Mouse (Mus musculus): ENCODE measurements around the gene Rps6ka2. TPM values are rescaled to one million over a fixed set of nuclear protein-coding genes. Genes with fewer than 3 reads are reported as not detected.

The Rps6ka2 gene
- polyA plus RNA-seq, 1 experiment from 2014 or later, result 40.7 TPM

GRCm38 (mm10) chr17:7147920-7148321 lies 22.0 kb upstream of the Rps6ka2 start:
- WGBS, result 43% methylated on average over 12 of the region's 12 CpGs
- Histone ChIP-seq H3K27me3 (replicated peaks) (no peaks in the 10 kb centered on the region), H3K4me3 (no peak overlapping the region), H3K4me2 (replicated peaks) (no peak overlapping the region), H3K27ac (no peak overlapping the region), H3K9me3 (no peaks in the 10 kb centered on the region), H3K36me3 (no peaks in the 10 kb centered on the region), H3K9ac (no peak overlapping the region), H3K4me1 (no peaks in the 10 kb centered on the region)
- ATAC-seq (ENCODE audit: low FRiP score, low read depth), result no peak

DNA sequence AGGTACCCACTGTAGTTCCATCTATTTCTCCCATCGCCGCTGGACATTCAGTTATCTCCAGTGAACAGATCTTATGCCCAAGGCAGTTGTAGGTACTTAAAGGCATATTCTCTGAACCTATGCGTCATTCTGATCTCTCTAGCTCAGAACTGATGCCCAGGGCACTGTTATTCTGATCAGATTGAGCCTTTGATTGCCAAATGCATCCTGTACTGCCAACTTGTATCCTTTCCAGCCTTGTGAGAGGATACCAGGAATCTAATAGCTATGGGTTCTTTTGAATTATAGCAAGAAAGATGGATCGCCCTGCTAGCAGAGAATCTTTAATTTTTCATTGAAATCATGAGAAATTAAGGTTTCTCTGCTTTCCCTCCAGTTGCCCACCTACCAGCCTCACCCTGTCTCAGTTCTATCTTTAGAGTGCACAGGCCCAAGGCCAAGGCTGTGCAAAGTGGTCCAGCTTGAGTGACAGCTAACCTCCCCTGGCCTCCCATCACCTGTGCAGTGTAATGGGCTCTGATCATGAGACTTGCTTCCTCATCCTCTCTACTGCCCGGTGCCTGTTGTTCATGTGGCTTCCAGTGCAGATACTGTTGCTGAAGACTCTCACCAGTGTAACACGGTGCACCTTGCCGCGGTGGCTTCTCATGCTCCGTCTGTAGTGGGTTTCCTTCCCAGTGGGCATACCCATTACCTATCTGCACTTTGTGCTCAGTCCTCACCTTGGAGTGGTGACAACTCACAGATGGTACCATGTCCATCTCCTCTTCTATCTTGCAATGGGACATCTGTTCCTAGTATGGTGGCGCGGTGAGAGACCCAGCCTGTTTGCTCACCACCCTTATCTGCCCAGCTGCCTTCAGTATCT lies 20.4 kb upstream of the Rps6ka2 start:
- Histone ChIP-seq H3K27ac (no peak overlapping the region), H3K9me3 (no peaks in the 10 kb centered on the region), H3K4me1 (no peaks in the 10 kb centered on the region), H3K4me2 (replicated peaks) (no peak overlapping the region), H3K9ac (no peak overlapping the region), H3K27me3 (replicated peaks) (no peaks in the 10 kb centered on the region), H3K36me3 (no peaks in the 10 kb centered on the region), H3K4me3 (no peak overlapping the region)
- WGBS, result 97% methylated on average over 11 of the region's 11 CpGs
- no peak for ATAC-seq (ENCODE audit: low FRiP score, low read depth)

GRCm38 (mm10) chr17:7151446-7152100 lies 18.3 kb upstream of the Rps6ka2 start:
- H3K9ac ChIP-seq, result no peak overlapping the region
- WGBS, result 73% methylated on average over 6 of the region's 6 CpGs
- no peaks in the 10 kb centered on the region for H3K4me1 ChIP-seq
- no peak overlapping the region for H3K4me2 ChIP-seq (replicated peaks)
- H3K4me3 ChIP-seq, result no peak overlapping the region
- no peaks in the 10 kb centered on the region for H3K36me3 ChIP-seq
- no peak overlapping the region for H3K27ac ChIP-seq
- no peaks in the 10 kb centered on the region for H3K27me3 ChIP-seq (replicated peaks)
- no peaks in the 10 kb centered on the region for H3K9me3 ChIP-seq
- ATAC-seq (ENCODE audit: low FRiP score, low read depth), result no peak

GRCm38 (mm10) chr17:7152662-7153061 lies 17.3 kb upstream of the Rps6ka2 start:
- 92% methylated on average over 7 of the region's 7 CpGs for WGBS
- ATAC-seq (ENCODE audit: low FRiP score, low read depth), result no peak
- Histone ChIP-seq H3K27ac (no peak overlapping the region), H3K4me3 (no peak overlapping the region), H3K4me1 (no peaks in the 10 kb centered on the region), H3K9ac (no peak overlapping the region), H3K36me3 (no peaks in the 10 kb centered on the region), H3K9me3 (no peaks in the 10 kb centered on the region), H3K4me2 (replicated peaks) (no peak overlapping the region), H3K27me3 (replicated peaks) (no peaks in the 10 kb centered on the region)

- no peak for ATAC-seq (ENCODE audit: low FRiP score, low read depth)
Observed at GRCm38 (mm10) chr17:7163955-7164354, 6.0 kb upstream of the Rps6ka2 start.

GRCm38 (mm10) chr17:7165524-7165923 lies 4.4 kb upstream of the Rps6ka2 start:
- H3K9ac ChIP-seq, result no peak overlapping the region
- H3K36me3 ChIP-seq, result no peaks in the 10 kb centered on the region
- ATAC-seq (ENCODE audit: low FRiP score, low read depth), result no peak
- WGBS, result 92% methylated on average over 7 of the region's 7 CpGs
- H3K4me1 ChIP-seq, result peaks cover 10% of the 10 kb centered on the region
- no peak overlapping the region for H3K4me2 ChIP-seq (replicated peaks)
- no peaks in the 10 kb centered on the region for H3K9me3 ChIP-seq
- H3K27me3 ChIP-seq (replicated peaks), result no peaks in the 10 kb centered on the region
- H3K4me3 ChIP-seq, result no peak overlapping the region
- no peak overlapping the region for H3K27ac ChIP-seq

More at GRCm38 (mm10) chr17:7163955-7164354, 6.0 kb upstream of the Rps6ka2 start:
- WGBS, result 85% methylated on average over 3 of the region's 3 CpGs
- H3K4me3 ChIP-seq, result no peak overlapping the region
- H3K27me3 ChIP-seq (replicated peaks), result no peaks in the 10 kb centered on the region
- no peaks in the 10 kb centered on the region for H3K36me3 ChIP-seq
- no peaks in the 10 kb centered on the region for H3K9me3 ChIP-seq
- H3K27ac ChIP-seq, result no peak overlapping the region
- no peak overlapping the region for H3K4me2 ChIP-seq (replicated peaks)
- H3K4me1 ChIP-seq, result peaks cover 8% of the 10 kb centered on the region
- H3K9ac ChIP-seq, result no peak overlapping the region

- peak; percentile 67 for ATAC-seq (ENCODE audit: low FRiP score, low read depth)
- no peaks in the 10 kb centered on the region for H3K9me3 ChIP-seq
- 7% methylated on average over 15 of the region's 15 CpGs for WGBS
Observed at GRCm38 (mm10) chr17:7168961-7169626, 821 bp upstream of the Rps6ka2 start.

GRCm38 (mm10) chr17:7170304-7171295 lies 685 bp downstream of the Rps6ka2 start:
- peak overlapping the region; percentile 84 for H3K4me2 ChIP-seq (replicated peaks)
- peak; percentile 48 for ATAC-seq (ENCODE audit: low FRiP score, low read depth)
- WGBS, result 2% methylated on average over 43 of the region's 43 CpGs
- H3K4me3 ChIP-seq, result peak overlapping the region; percentile 82
- no peaks in the 10 kb centered on the region for H3K9me3 ChIP-seq
- H3K9ac ChIP-seq, result peak overlapping the region; percentile 85
- peak overlapping the region; percentile 64; the same call in 1 of the 2 replicates for H3K27ac ChIP-seq
- peaks cover 26% of the 10 kb centered on the region for H3K4me1 ChIP-seq
- H3K36me3 ChIP-seq, result no peaks in the 10 kb centered on the region
- H3K27me3 ChIP-seq (replicated peaks), result no peaks in the 10 kb centered on the region

More at GRCm38 (mm10) chr17:7168961-7169626, 821 bp upstream of the Rps6ka2 start:
- H3K4me1 ChIP-seq, result peaks cover 26% of the 10 kb centered on the region
- H3K36me3 ChIP-seq, result no peaks in the 10 kb centered on the region
- peak overlapping the region; percentile 82 for H3K4me3 ChIP-seq
- H3K27ac ChIP-seq, result peak overlapping the region; percentile 63
- H3K9ac ChIP-seq, result peak overlapping the region; percentile 44; the same call in 1 of the 2 replicates
- H3K4me2 ChIP-seq (replicated peaks), result peak overlapping the region; percentile 84
- H3K27me3 ChIP-seq (replicated peaks), result no peaks in the 10 kb centered on the region

DNA sequence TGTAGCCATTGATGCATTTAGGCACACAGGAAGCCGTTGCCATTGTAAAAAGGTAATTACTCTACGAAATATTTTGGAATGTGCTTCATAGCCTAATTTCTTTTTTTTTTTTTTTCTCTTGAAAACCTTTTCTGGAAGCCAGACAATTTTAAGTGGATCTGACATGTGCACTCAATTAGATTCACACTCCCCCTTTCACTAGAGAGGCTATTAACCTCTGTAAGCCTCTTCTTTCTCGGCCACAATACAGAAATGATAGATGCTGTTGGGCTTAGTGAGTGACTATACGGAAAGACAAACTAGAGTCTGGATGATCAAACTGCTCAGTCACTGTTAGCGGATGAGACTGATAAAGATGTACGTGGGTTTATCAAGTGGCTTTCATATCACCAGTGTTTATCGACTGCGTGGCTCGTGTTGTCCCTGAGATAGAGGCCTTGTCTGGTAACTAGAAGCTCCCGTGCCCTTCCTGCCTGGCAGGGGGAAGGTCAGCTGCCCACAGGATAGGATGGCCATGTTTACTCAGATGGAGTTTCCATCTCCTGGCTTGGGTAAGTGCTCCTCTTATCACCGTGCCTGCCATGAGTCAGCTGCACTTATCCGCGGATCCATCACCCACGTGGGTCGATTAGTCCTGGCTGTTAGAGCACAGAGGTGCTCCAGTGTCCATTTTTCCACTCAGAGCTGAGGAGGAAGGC lies 3.6 kb downstream of the Rps6ka2 start:
- H3K27me3 ChIP-seq (replicated peaks), result no peaks in the 10 kb centered on the region
- no peak overlapping the region for H3K27ac ChIP-seq
- H3K36me3 ChIP-seq, result no peaks in the 10 kb centered on the region
- H3K9ac ChIP-seq, result no peak overlapping the region
- H3K4me3 ChIP-seq, result no peak overlapping the region
- no peak for ATAC-seq (ENCODE audit: low FRiP score, low read depth)
- peaks cover 31% of the 10 kb centered on the region for H3K4me1 ChIP-seq
- H3K9me3 ChIP-seq, result no peaks in the 10 kb centered on the region
- H3K4me2 ChIP-seq (replicated peaks), result no peak overlapping the region
- 62% methylated on average over 15 of the region's 15 CpGs for WGBS

DNA sequence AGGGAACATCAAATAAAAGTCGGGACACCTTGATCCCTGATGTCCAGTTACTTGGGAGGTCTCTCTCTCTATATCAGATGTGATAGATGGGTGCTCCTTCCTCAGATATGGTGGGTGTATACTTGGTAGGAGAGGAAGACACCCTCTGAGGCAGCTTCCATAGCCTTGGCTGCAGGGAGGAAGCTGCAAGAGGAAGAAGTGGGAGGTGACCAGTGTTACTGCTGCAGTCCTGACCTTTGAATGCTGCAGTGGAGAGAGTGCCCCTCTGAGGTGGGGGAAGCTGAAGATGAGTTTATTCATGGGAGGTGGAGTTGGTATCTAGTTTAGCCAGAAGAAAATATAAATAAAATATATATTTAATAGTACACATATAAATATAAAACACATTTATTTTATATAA lies 5.4 kb downstream of the Rps6ka2 start:
- no peaks in the 10 kb centered on the region for H3K36me3 ChIP-seq
- H3K27me3 ChIP-seq (replicated peaks), result no peaks in the 10 kb centered on the region
- H3K9me3 ChIP-seq, result no peaks in the 10 kb centered on the region
- H3K4me3 ChIP-seq, result no peak overlapping the region
- H3K4me1 ChIP-seq, result peaks cover 29% of the 10 kb centered on the region
- no peak overlapping the region for H3K4me2 ChIP-seq (replicated peaks)
- no peak for ATAC-seq (ENCODE audit: low FRiP score, low read depth)
- 89% methylated on average over 1 of the region's 1 CpGs for WGBS
- no peak overlapping the region for H3K9ac ChIP-seq
- H3K27ac ChIP-seq, result no peak overlapping the region

DNA sequence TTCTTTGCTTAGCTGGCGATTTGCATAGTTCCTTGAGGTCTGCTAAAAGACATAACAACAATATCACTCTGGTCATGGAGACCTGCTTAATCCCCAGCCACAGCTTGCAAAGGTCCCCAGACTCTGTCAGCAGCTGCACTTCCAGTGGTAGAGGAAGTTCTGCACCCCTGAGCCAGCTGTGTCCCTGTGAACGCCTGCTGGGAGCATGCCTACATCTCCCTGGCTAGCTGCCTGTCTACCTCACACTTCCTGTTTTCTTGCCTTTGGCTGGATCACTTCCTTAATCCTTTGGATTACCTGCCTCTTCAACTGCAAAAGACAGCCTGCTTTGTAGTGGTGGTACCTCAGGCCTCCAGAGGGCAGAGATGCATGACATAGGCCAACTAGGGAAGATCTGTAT lies 6.5 kb downstream of the Rps6ka2 start:
- ATAC-seq (ENCODE audit: low FRiP score, low read depth), result no peak
- no peak overlapping the region for H3K27ac ChIP-seq
- H3K9me3 ChIP-seq, result no peaks in the 10 kb centered on the region
- no peaks in the 10 kb centered on the region for H3K27me3 ChIP-seq (replicated peaks)
- no peaks in the 10 kb centered on the region for H3K36me3 ChIP-seq
- H3K4me2 ChIP-seq (replicated peaks), result no peak overlapping the region
- no peak overlapping the region for H3K4me3 ChIP-seq
- H3K4me1 ChIP-seq, result peaks cover 26% of the 10 kb centered on the region
- WGBS, result 32% methylated on average over 2 of the region's 2 CpGs
- H3K9ac ChIP-seq, result no peak overlapping the region
